Mouse (Mus musculus) adrenal gland, adult 2 months (tissue): ENCODE data around the gene Gramd1b. TPM values are rescaled to one million over a fixed set of nuclear protein-coding genes. Genes with fewer than 3 reads are reported as not detected.

ENCODE experiments used
- DNase-seq: peaks from one replicate; pipeline ENCODE4 v3.0.0; 2021
- long read RNA-seq: library from polyadenylated mRNA; stranded (forward); transcript quantifications from one replicate; pipeline ENCODE4 v2.0.0, GENCODE M21; 2021
- polyA plus RNA-seq: library from polyadenylated mRNA; depleted of rRNA; stranded (reverse); fragments of >200 nt; gene quantifications from 2 replicates; pipeline ENCODE4 v1.2.3, GENCODE M21; 2012; rRNA removed
- total RNA-seq, 2 experiments: library from RNA; stranded (reverse); gene quantifications; 2 replicates each; pipeline ENCODE4 v1.2.3; 2021

Gramd1b gene
- 1,000 to 10,000 TPM in 1 of 2 experiments, 100 to 1,000 TPM in 1; 336 to 1,336 TPM for total RNA-seq
- polyA plus RNA-seq = 329 and 574 TPM in 2 replicates
- long read RNA-seq, full-length matches to known transcripts = 25 of 70 reads
- long read RNA-seq, partial matches to known transcripts = 9 of 70 reads
- long read RNA-seq, other reads (novel, unspliced or antisense) = 36 of 70 reads

- peak; percentile 66 for DNase-seq
Observed at GRCm38 (mm10) chr9:40531027-40531621, at the start of gene Gramd1b. TSS of gene Gramd1b (minus strand) at chr9:40531383.

GRCm38 (mm10) chr9:40578726-40579625 lies 47.8 kb upstream of the Gramd1b start:
- DNase-seq = no peak

GRCm38 (mm10) chr9:40577132-40577531 lies 45.9 kb upstream of the Gramd1b start:
- no peak for DNase-seq

GRCm38 (mm10) chr9:40575053-40575985 lies 44.1 kb upstream of the Gramd1b start:
- peak; percentile 70 for DNase-seq

GRCm38 (mm10) chr9:40571280-40571679 lies 40.1 kb upstream of the Gramd1b start:
- DNase-seq = no peak

GRCm38 (mm10) chr9:40568070-40568469 lies 36.9 kb upstream of the Gramd1b start:
- DNase-seq = no peak

- no peak for DNase-seq
Observed at GRCm38 (mm10) chr9:40563750-40564149, 32.6 kb upstream of the Gramd1b start.

- DNase-seq = no peak
Observed at GRCm38 (mm10) chr9:40559646-40560045, 28.5 kb upstream of the Gramd1b start.

- DNase-seq = no peak
Observed at GRCm38 (mm10) chr9:40557796-40558195, 26.6 kb upstream of the Gramd1b start.

GRCm38 (mm10) chr9:40556396-40556795 lies 25.2 kb upstream of the Gramd1b start:
- peak; percentile 40 for DNase-seq

- DNase-seq = no peak
Observed at GRCm38 (mm10) chr9:40555243-40555642, 24.1 kb upstream of the Gramd1b start.

GRCm38 (mm10) chr9:40547876-40548275 lies 16.7 kb upstream of the Gramd1b start:
- DNase-seq = no peak

GRCm38 (mm10) chr9:40545193-40545592 lies 14.0 kb upstream of the Gramd1b start:
- no peak for DNase-seq

- no peak for DNase-seq
Observed at GRCm38 (mm10) chr9:40539588-40540140, 8.5 kb upstream of the Gramd1b start.

- no peak for DNase-seq
Observed at GRCm38 (mm10) chr9:40537708-40538105, 6.5 kb upstream of the Gramd1b start.

- DNase-seq = no peak
Observed at GRCm38 (mm10) chr9:40537044-40537707, 6.0 kb upstream of the Gramd1b start.

- no peak for DNase-seq
Observed at GRCm38 (mm10) chr9:40530536-40530935, 647 bp downstream of the Gramd1b start.

GRCm38 (mm10) chr9:40528733-40529132 lies 2.5 kb downstream of the Gramd1b start:
- no peak for DNase-seq

- no peak for DNase-seq
Observed at GRCm38 (mm10) chr9:40526928-40527327, 4.3 kb downstream of the Gramd1b start.

- no peak for DNase-seq
Observed at GRCm38 (mm10) chr9:40522156-40522555, 9.0 kb downstream of the Gramd1b start.

GRCm38 (mm10) chr9:40521097-40521496 lies 10.1 kb downstream of the Gramd1b start:
- DNase-seq = no peak
